Mouse (Mus musculus) E14TG2a.4 (cell line): ENCODE measurements around the gene Zfp2.

ENCODE experiments used
- H3K27me3 ChIP-seq: 2 replicates; pipeline ENCODE4 v1.6.1; 2014; ENCODE audit warnings: low read length, control low read depth; ENCODE audit not compliant: insufficient read depth
- H3K36me3 ChIP-seq: 2 replicates; pipeline ENCODE4 v1.6.1; 2014; ENCODE audit warnings: low read length, control low read depth; ENCODE audit not compliant: insufficient read depth
- H3K4me1 ChIP-seq: replicated peaks from 2 replicates; pipeline ENCODE4 v1.6.1; 2014; ENCODE audit warnings: low read depth, low read length, control low read depth
- H3K4me3 ChIP-seq: replicated peaks from 2 replicates; pipeline ENCODE4 v1.5.1; 2014; ENCODE audit warnings: mild to moderate bottlenecking, low read length
- H3K9me3 ChIP-seq: 2 replicates; pipeline ENCODE4 v1.6.1; 2014; ENCODE audit warnings: low read length, control low read depth
- CTCF ChIP-seq: conservative IDR thresholded peaks from 2 replicates; pipeline ENCODE4 v1.5.1; 2014; ENCODE audit warnings: low read length
- NANOG ChIP-seq: IDR thresholded peaks from 2 replicates; pipeline ENCODE4 v1.6.1; 2014; ENCODE audit warnings: borderline replicate concordance, low read length, mixed read lengths
- POU5F1 ChIP-seq: IDR thresholded peaks from 2 replicates; pipeline ENCODE4 v1.6.1; 2014; ENCODE audit warnings: low read length, borderline replicate concordance

Gene Zfp2

GRCm38 (mm10) chr11:50931451-50931866 is 15.5 kb upstream of the Zfp2 start, which contains the start of gene Zfp354b:
TSS of gene Zfp354b (minus strand) at chr11:50931633.
- Histone ChIP-seq H3K9me3 (no peaks in the 10 kb centered on the region), H3K4me3 (peak within 1 kb of the TSS; percentile 84), H3K27me3 (peaks cover 44% of the 10 kb centered on the region), H3K4me1 (peaks cover 24% of the 10 kb centered on the region), H3K36me3 (no peaks in the 10 kb centered on the region)
- TF ChIP-seq POU5F1 (no peak), NANOG (peak; percentile 17; the same call in 1 of the 2 replicates), CTCF (no peak)

- Histone ChIP-seq H3K27me3 (peaks cover 44% of the 10 kb centered on the region), H3K36me3 (no peaks in the 10 kb centered on the region), H3K4me3 (peak overlapping the region; percentile 84), H3K9me3 (no peaks in the 10 kb centered on the region), H3K4me1 (peaks cover 27% of the 10 kb centered on the region)
- no peak for TF ChIP-seq POU5F1
Measured at GRCm38 (mm10) chr11:50931021-50931420, 15.1 kb upstream of the Zfp2 start.

- no peak for TF ChIP-seq CTCF
- TF ChIP-seq NANOG = no peak
- no peak for TF ChIP-seq POU5F1
- Histone ChIP-seq H3K4me3 (peak overlapping the region; percentile 84), H3K9me3 (no peaks in the 10 kb centered on the region), H3K4me1 (peaks cover 32% of the 10 kb centered on the region), H3K27me3 (peaks cover 43% of the 10 kb centered on the region), H3K36me3 (no peaks in the 10 kb centered on the region)
Measured at GRCm38 (mm10) chr11:50930469-50931014, 14.6 kb upstream of the Zfp2 start.

- Histone ChIP-seq H3K27me3 (no peaks in the 10 kb centered on the region), H3K4me1 (peaks cover 42% of the 10 kb centered on the region), H3K4me3 (no peak overlapping the region), H3K36me3 (peaks cover 31% of the 10 kb centered on the region), H3K9me3 (no peaks in the 10 kb centered on the region)
- TF ChIP-seq CTCF = no peak
- no peak for TF ChIP-seq POU5F1
- TF ChIP-seq NANOG = no peak
Measured at GRCm38 (mm10) chr11:50914461-50914860, 1.5 kb downstream of the Zfp2 start.

- no peaks in the 10 kb centered on the region for H3K9me3 ChIP-seq
- H3K36me3 ChIP-seq = peaks cover 39% of the 10 kb centered on the region
- H3K4me1 ChIP-seq = peaks cover 42% of the 10 kb centered on the region
- no peak overlapping the region for H3K4me3 ChIP-seq
- no peaks in the 10 kb centered on the region for H3K27me3 ChIP-seq
- TF ChIP-seq CTCF (no peak), NANOG (no peak), POU5F1 (no peak)
Measured at GRCm38 (mm10) chr11:50913301-50913700, 2.7 kb downstream of the Zfp2 start.

GRCm38 (mm10) chr11:50908136-50908535 is 7.8 kb downstream of the Zfp2 start:
- H3K36me3 ChIP-seq = peaks cover 79% of the 10 kb centered on the region
- no peaks in the 10 kb centered on the region for H3K27me3 ChIP-seq
- peaks cover 5% of the 10 kb centered on the region for H3K4me1 ChIP-seq
- H3K9me3 ChIP-seq = no peaks in the 10 kb centered on the region
- H3K4me3 ChIP-seq = no peak overlapping the region
- TF ChIP-seq CTCF = no peak
- TF ChIP-seq POU5F1 = no peak
- TF ChIP-seq NANOG = no peak

GRCm38 (mm10) chr11:50897359-50897758 is 18.6 kb downstream of the Zfp2 start:
- TF ChIP-seq NANOG (peak; percentile 68; the same call in 1 of the 2 replicates), POU5F1 (no peak)
- H3K4me3 ChIP-seq = no peak overlapping the region
- peaks cover 62% of the 10 kb centered on the region for H3K9me3 ChIP-seq
- no peaks in the 10 kb centered on the region for H3K4me1 ChIP-seq
- H3K36me3 ChIP-seq = peaks cover 38% of the 10 kb centered on the region
- H3K27me3 ChIP-seq = no peaks in the 10 kb centered on the region

- no peak overlapping the region for H3K4me3 ChIP-seq
- peaks cover 5% of the 10 kb centered on the region for H3K4me1 ChIP-seq
- TF ChIP-seq POU5F1 (no peak), NANOG (no peak), CTCF (no peak)
- H3K27me3 ChIP-seq = no peaks in the 10 kb centered on the region
- H3K36me3 ChIP-seq = no peaks in the 10 kb centered on the region
- peaks cover 15% of the 10 kb centered on the region for H3K9me3 ChIP-seq
Measured at GRCm38 (mm10) chr11:50892441-50892840, 23.5 kb downstream of the Zfp2 start.

- no peaks in the 10 kb centered on the region for H3K9me3 ChIP-seq
- H3K4me1 ChIP-seq = peaks cover 19% of the 10 kb centered on the region
- H3K4me3 ChIP-seq = peak within 1 kb of the TSS; percentile 74
- peaks cover 21% of the 10 kb centered on the region; the same call in 1 of the 2 replicates for H3K36me3 ChIP-seq
- TF ChIP-seq POU5F1 (no peak), NANOG (no peak), CTCF (no peak)
- peaks cover 4% of the 10 kb centered on the region; the same call in 1 of the 2 replicates for H3K27me3 ChIP-seq
Measured at GRCm38 (mm10) chr11:50887390-50888128, 28.4 kb downstream of the Zfp2 start, which contains the start of gene Zfp454. TSS of gene Zfp454 (minus strand) at chr11:50887651.
